In genomic region chr5:49975971-49976370, GRCm38 (mm10) we compare ENCODE assay signal across 9 mouse cellular contexts.
A peak's percentile ranks its signal among the peaks of the same experiment; 100 is the strongest.
DNase-seq lines count a peak whose midpoint lies in the region; ATAC-seq and TF ChIP-seq lines count a peak whose summit lies in the region.
"Had no signal": no experiment of that assay in that cellular context is flagged by ENCODE, and none has a peak within 500 bp of the region (broad histone marks: within the 10 kb centered on the region; RNA-seq: fewer than 3 reads in every experiment).

No protein-coding gene starts in this region.

- H3K4me2 ChIP-seq in midbrain, postnatal 0 days (ENCODE audit: low read depth, low read length, poor library complexity, severe bottlenecking), result no peak overlapping the region
- H3K4me2 ChIP-seq: neural tube, embryonic 13.5 days had no signal

- H3K36me3 ChIP-seq in limb, embryonic 10.5 days, result peaks cover 78% of the 10 kb centered on the region
- H3K36me3 ChIP-seq in midbrain, postnatal 0 days (ENCODE audit: insufficient read depth, low read length), result no peaks in the 10 kb centered on the region

- H3K9ac ChIP-seq in midbrain, postnatal 0 days (replicated peaks; ENCODE audit: low read length, poor library complexity, severe bottlenecking), result no peak overlapping the region
- H3K9ac ChIP-seq: neural tube, embryonic 13.5 days had no signal

- H3K4me1 ChIP-seq in cerebellum, adult 2 months (ENCODE audit: control insufficient read depth, insufficient read depth, low read length), result no peaks in the 10 kb centered on the region
- no peaks in the 10 kb centered on the region for H3K4me1 ChIP-seq in limb, embryonic 10.5 days
- H3K4me1 ChIP-seq in midbrain, postnatal 0 days (ENCODE audit: insufficient read depth, low read length), result no peaks in the 10 kb centered on the region
- H3K4me1 ChIP-seq: neural tube, embryonic 13.5 days had no signal

- WGBS in cerebellum, adult 2 months, result 44% methylated on average over 2 of the region's 2 CpGs
- WGBS in limb, embryonic 10.5 days, result 77% methylated on average over 2 of the region's 2 CpGs
- WGBS in midbrain, postnatal 0 days, result 45% methylated on average over 2 of the region's 2 CpGs

- peak; percentile 95 for ATAC-seq in frontal cortex, adult (ENCODE audit: low TSS enrichment)
- 0 out of 2 replicates have a peak, but pooled peaks have one; percentile 27 for ATAC-seq in midbrain, postnatal 0 days (ENCODE audit: low FRiP score)
- ATAC-seq in activated CD4-positive, CD25-positive, alpha-beta regulatory T cell, adult 4 months, result no peak

- peak; percentile 57 for DNase-seq in urinary bladder, postnatal 25 days (ENCODE audit: low spot score)
- DNase-seq in urinary bladder, postnatal 4 days (ENCODE audit: low spot score in 2 of 2), result no peak
- DNase-seq in cerebellum, adult 2 months, result peak; percentile 49 to 55
- peak; percentile 82 for DNase-seq in kidney, adult 9 months
- peak; percentile 45 for DNase-seq in limb, embryonic 10.5 days (ENCODE audit: low spot score)
- DNase-seq in midbrain, postnatal 0 days (ENCODE audit: low spot score), result peak; percentile 78

- H3K9me3 ChIP-seq in limb, embryonic 10.5 days (replicated peaks), result no peaks in the 10 kb centered on the region
- no peaks in the 10 kb centered on the region for H3K9me3 ChIP-seq in midbrain, postnatal 0 days (ENCODE audit: low read length)
- H3K9me3 ChIP-seq: neural tube, embryonic 13.5 days had no signal

- H3K27me3 ChIP-seq in cerebellum, adult 2 months (ENCODE audit: control insufficient read depth, insufficient read depth, low read length), result no peaks in the 10 kb centered on the region
- H3K27me3 ChIP-seq in limb, embryonic 10.5 days (ENCODE audit: low read depth, poor library complexity, severe bottlenecking), result no peaks in the 10 kb centered on the region
- H3K27me3 ChIP-seq in midbrain, postnatal 0 days (ENCODE audit: insufficient read depth, low read length), result no peaks in the 10 kb centered on the region
- H3K27me3 ChIP-seq: neural tube, embryonic 13.5 days had no signal

- peak; percentile 38; the same call in 1 of the 2 replicates for TF ChIP-seq CTCF in cerebellum, adult 2 months (IDR thresholded peaks at IDR 0.05; ENCODE audit: borderline replicate concordance, insufficient read depth, low read depth, low read length)
- peak; percentile 93 for TF ChIP-seq CTCF in midbrain, postnatal 0 days (IDR thresholded peaks at IDR 0.05)

- no peak overlapping the region for H3K4me3 ChIP-seq in cerebellum, adult 2 months (replicated peaks; ENCODE audit: insufficient read depth, low read depth, low read length)
- no peak overlapping the region for H3K4me3 ChIP-seq in limb, embryonic 10.5 days
- H3K4me3 ChIP-seq in midbrain, postnatal 0 days (ENCODE audit: low read depth, low read length), result no peak overlapping the region
- H3K4me3 ChIP-seq: neural tube, embryonic 13.5 days had no signal

- no peak for TF ChIP-seq POLR2A in cerebellum, adult 2 months (IDR thresholded peaks at IDR 0.05; ENCODE audit: borderline replicate concordance, insufficient read depth, low read length)

- H3K27ac ChIP-seq in cerebellum, adult 2 months (ENCODE audit: insufficient read depth, low read length), result no peak overlapping the region
- H3K27ac ChIP-seq in limb, embryonic 10.5 days, result no peak overlapping the region
- H3K27ac ChIP-seq in midbrain, postnatal 0 days (ENCODE audit: low read depth, low read length), result no peak overlapping the region
- H3K27ac ChIP-seq: neural tube, embryonic 13.5 days had no signal

Comparison
In these comparisons a context has a peak if more than half of its experiments do, and no peak if none do; other contexts are left out.
1. DNase-seq: peak in urinary bladder, postnatal 25 days (single experiment), cerebellum, adult 2 months (2 of 2), kidney, adult 9 months (single experiment), limb, embryonic 10.5 days (single experiment) and midbrain, postnatal 0 days (single experiment); none in urinary bladder, postnatal 4 days (0 of 2).